Mouse (Mus musculus): ENCODE measurements around the gene Cpxm2. TPM values are rescaled to one million over a fixed set of nuclear protein-coding genes. Genes with fewer than 3 reads are reported as not detected.

The Cpxm2 gene
- polyA plus RNA-seq, 1 experiment from 2014 or later = 0.24 TPM

DNA sequence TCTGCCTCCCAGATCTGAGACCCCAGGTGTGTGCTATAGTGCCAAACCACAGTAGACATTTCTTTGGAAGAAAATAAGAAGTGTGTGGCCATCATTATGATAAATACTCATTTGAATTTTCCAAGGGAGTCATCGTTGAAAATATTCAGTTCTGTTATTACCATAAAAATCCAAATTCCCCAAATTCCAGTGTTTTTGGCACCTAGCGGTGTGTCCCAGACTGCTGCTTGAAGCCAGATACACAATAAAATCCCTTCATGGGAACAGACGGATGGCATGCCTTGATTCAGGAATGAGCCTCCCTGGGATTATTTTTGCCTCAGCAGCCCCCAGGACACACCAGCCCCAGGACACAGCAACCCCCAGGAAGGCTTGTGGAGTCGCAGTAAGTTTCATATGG is 34.7 kb downstream of the Cpxm2 start:
- Histone ChIP-seq H3K36me3 (no peaks in the 10 kb centered on the region), H3K4me3 (no peak overlapping the region), H3K27ac (no peak overlapping the region), H3K9me3 (no peaks in the 10 kb centered on the region), H3K27me3 (ENCODE audit: insufficient read depth, poor library complexity, severe bottlenecking) (0 out of 2 replicates have a peak, but pooled peaks cover 4% of the 10 kb centered on the region), H3K4me1 (0 out of 2 replicates have a peak, but pooled peaks cover 2% of the 10 kb centered on the region)
- 84% methylated on average over 4 of the region's 4 CpGs for WGBS
- no peak for DNase-seq (ENCODE audit: low spot score)

DNA sequence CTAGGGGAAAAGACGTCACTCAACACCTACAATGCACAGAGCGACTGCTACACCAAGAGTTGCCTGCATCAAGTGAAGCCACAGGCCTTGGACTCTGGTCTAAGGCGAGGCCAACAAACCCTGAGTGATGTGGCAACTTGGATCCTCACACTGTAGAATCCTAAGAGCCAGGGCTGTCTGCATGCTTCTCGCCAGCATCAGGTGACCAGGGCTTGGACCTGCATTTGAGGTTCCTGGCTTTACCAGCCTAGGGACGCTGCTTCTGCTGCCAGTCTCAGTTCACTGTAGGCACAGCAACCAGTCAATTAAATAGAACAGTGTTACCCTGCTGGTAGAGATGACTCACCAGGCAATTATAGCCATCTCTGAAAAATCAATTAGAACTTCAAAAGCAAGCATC is 42.8 kb downstream of the Cpxm2 start:
- Histone ChIP-seq H3K27me3 (ENCODE audit: insufficient read depth, poor library complexity, severe bottlenecking) (no peaks in the 10 kb centered on the region), H3K4me1 (no peaks in the 10 kb centered on the region), H3K4me3 (no peak overlapping the region), H3K36me3 (no peaks in the 10 kb centered on the region), H3K27ac (no peak overlapping the region), H3K9me3 (no peaks in the 10 kb centered on the region)
- WGBS = 68% methylated on average over 5 of the region's 5 CpGs
- DNase-seq (ENCODE audit: low spot score) = no peak

DNA sequence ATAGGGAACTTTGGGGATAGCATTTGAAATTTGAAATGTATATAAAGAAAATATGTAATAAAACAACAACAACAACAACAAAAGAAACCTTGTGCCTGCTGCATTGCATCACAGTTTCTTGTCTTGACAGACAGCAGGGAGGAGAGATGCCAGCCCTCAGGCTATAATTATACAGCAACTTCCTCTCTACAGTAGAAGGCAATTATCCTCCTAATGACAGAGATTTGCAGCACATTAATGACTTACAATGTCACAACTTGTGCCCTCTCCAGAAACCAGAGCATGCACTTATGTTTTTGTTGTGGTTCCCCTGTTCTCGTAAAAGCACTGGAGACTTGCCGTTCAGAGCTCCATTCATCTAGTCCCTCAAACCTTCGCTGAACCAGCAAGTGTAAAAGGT is 44.2 kb downstream of the Cpxm2 start:
- H3K36me3 ChIP-seq = no peaks in the 10 kb centered on the region
- H3K4me1 ChIP-seq = no peaks in the 10 kb centered on the region
- no peak overlapping the region for H3K4me3 ChIP-seq
- peak; percentile 58 for DNase-seq (ENCODE audit: low spot score)
- H3K27ac ChIP-seq = no peak overlapping the region
- no peaks in the 10 kb centered on the region for H3K9me3 ChIP-seq
- 86% methylated on average over 3 of the region's 3 CpGs for WGBS
- H3K27me3 ChIP-seq (ENCODE audit: insufficient read depth, poor library complexity, severe bottlenecking) = no peaks in the 10 kb centered on the region

DNA sequence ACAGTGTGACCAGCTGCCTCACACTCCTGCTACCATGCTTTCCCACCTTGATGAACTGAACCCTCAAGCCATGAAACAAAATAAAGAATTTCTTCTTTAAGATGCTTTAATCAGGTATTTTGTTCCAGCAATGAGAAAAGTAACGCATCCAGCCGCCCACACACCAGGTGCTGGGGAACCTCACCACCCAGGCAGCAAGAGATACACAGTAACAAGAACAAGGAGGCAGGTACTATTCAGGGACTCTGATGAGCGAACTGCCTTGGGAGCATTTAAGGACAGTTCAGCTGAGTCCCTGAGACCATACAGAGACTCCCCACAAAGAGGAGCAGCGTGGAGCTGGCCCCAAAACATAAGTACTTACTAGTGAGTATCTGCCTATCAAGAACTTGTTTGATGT is 47.6 kb downstream of the Cpxm2 start:
- Histone ChIP-seq H3K27ac (no peak overlapping the region), H3K27me3 (ENCODE audit: insufficient read depth, poor library complexity, severe bottlenecking) (no peaks in the 10 kb centered on the region), H3K36me3 (no peaks in the 10 kb centered on the region), H3K4me3 (no peak overlapping the region), H3K4me1 (no peaks in the 10 kb centered on the region), H3K9me3 (no peaks in the 10 kb centered on the region)
- DNase-seq (ENCODE audit: low spot score) = no peak
- WGBS = 81% methylated on average over 4 of the region's 4 CpGs

DNA sequence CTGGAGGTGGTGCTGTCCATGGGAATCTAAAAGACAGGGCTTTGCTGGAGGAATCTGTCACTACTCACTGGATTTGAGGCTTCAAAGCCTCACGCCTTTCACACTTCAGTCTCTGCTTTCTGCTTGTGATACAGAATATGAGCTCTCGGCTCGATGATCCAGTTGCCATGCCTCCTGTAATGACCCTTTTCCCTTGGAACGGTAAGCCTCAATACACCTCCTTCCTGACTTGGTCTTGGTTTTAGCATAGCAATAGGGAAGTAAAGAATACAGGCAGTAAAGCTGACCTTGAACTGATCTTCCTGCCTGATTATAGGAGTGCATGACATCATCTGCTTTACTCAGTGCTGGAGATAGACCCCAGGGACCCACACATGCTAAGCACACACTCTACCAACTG is 49.2 kb downstream of the Cpxm2 start:
- Histone ChIP-seq H3K4me3 (no peak overlapping the region), H3K4me1 (no peaks in the 10 kb centered on the region), H3K9me3 (no peaks in the 10 kb centered on the region), H3K27me3 (ENCODE audit: insufficient read depth, poor library complexity, severe bottlenecking) (no peaks in the 10 kb centered on the region), H3K27ac (no peak overlapping the region), H3K36me3 (no peaks in the 10 kb centered on the region)
- DNase-seq (ENCODE audit: low spot score) = no peak
- 71% methylated on average over 4 of the region's 4 CpGs for WGBS

DNA sequence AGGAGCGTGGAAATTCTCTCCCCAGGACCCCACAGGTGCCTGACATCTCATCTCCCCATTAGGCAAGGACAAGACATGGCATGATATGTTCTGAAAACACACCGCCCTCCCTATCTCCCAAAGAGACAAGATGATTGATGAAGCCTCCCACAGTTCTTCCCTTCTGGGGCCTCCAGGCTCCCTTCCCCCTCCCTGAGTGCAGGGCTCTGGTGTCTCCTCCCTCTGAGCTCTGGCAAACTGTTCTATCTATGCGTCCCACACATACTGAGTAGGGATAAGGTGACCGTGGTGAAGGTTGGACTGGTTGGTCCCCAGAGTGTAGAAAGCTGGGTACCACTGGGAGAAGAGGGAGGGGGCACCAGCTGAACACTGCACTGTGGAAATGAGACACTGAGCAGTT is 56.1 kb downstream of the Cpxm2 start:
- H3K27me3 ChIP-seq (ENCODE audit: insufficient read depth, poor library complexity, severe bottlenecking) = no peaks in the 10 kb centered on the region; the same call in 1 of the 2 replicates

DNA sequence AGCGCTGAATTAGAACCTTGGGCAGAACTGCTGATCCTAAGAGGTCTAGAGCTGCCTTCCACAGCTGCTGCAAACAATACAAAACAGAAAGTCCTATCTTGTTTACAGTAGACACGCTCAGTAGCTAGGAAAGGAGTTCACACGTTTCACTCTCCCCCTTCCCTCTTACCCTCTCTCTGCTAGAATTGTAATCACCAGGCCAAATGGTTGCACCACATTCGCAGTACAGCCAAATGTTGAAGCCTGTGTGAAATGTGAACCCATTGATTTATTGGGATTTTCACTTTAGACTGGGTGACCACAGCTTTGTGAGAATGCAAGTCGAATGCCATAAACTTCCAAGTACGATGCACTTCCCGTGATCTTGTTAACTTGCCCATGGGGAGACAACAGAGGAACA is 59.9 kb downstream of the Cpxm2 start:
- no peak for DNase-seq (ENCODE audit: low spot score)
- 0 out of 2 replicates have a peak, but pooled peaks cover 5% of the 10 kb centered on the region for H3K4me1 ChIP-seq
- no peak overlapping the region for H3K4me3 ChIP-seq
- WGBS = 54% methylated on average over 7 of the region's 7 CpGs
- no peak overlapping the region for H3K27ac ChIP-seq
- no peaks in the 10 kb centered on the region for H3K36me3 ChIP-seq
- H3K9me3 ChIP-seq = no peaks in the 10 kb centered on the region; the same call in 1 of the 2 replicates
- H3K27me3 ChIP-seq (ENCODE audit: insufficient read depth, poor library complexity, severe bottlenecking) = no peaks in the 10 kb centered on the region; the same call in 1 of the 2 replicates

More for the DNA sequence above, 56.1 kb downstream of the Cpxm2 start:
- H3K36me3 ChIP-seq = no peaks in the 10 kb centered on the region
- DNase-seq (ENCODE audit: low spot score) = no peak
- no peaks in the 10 kb centered on the region; the same call in 1 of the 2 replicates for H3K9me3 ChIP-seq
- no peak overlapping the region for H3K27ac ChIP-seq
- H3K4me1 ChIP-seq = 0 out of 2 replicates have a peak, but pooled peaks cover 5% of the 10 kb centered on the region
- WGBS = 31% methylated on average over 4 of the region's 4 CpGs
- H3K4me3 ChIP-seq = no peak overlapping the region

DNA sequence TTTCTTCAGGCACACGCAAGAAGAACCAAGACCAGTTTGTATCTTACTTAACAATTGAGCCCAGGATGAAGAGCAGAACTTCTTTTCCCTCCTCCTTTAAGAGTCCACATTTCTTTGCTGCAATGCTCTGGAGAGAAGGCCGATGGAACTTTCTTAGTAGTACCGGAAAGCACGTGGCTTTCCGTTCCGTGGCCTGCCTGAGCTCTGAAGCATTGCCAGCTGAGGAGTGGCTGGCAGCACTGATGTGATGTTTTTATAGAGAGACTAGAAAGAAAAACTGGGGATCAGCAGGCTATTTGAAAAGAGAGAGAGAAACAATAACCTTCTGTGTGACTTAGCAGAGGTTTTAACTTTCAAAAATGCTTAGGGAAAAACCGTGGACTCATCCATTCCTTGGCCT is 63.0 kb downstream of the Cpxm2 start:
- no peak overlapping the region for H3K4me3 ChIP-seq
- H3K4me1 ChIP-seq = no peaks in the 10 kb centered on the region
- no peaks in the 10 kb centered on the region; the same call in 1 of the 2 replicates for H3K27me3 ChIP-seq (ENCODE audit: insufficient read depth, poor library complexity, severe bottlenecking)
- 88% methylated on average over 7 of the region's 7 CpGs for WGBS
- no peak overlapping the region for H3K27ac ChIP-seq
- no peaks in the 10 kb centered on the region; the same call in 1 of the 2 replicates for H3K9me3 ChIP-seq
- no peak for DNase-seq (ENCODE audit: low spot score)
- no peaks in the 10 kb centered on the region for H3K36me3 ChIP-seq

DNA sequence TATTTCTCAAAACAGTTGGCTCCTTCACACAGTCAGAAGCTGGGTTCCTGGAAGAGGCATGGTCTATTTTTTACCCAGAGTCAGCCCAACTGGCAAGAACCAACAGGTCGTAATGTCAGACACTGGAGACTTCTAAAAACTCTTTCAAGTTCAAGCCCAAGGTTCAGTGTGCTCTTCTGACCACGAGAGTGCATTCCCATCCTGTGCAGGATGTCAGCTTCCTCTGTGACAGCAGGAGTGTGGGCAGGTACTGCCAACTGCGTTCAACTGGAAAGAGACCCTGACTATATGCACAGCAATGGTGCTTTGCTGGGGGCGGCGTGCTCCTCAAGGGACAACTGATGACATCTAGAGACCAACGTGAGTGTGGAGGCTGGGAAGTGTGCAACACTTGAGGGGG is 65.9 kb downstream of the Cpxm2 start:
- DNase-seq (ENCODE audit: low spot score) = no peak
- H3K4me1 ChIP-seq = no peaks in the 10 kb centered on the region
- H3K9me3 ChIP-seq = no peaks in the 10 kb centered on the region
- H3K4me3 ChIP-seq = no peak overlapping the region
- H3K36me3 ChIP-seq = no peaks in the 10 kb centered on the region
- no peak overlapping the region for H3K27ac ChIP-seq
- H3K27me3 ChIP-seq (ENCODE audit: insufficient read depth, poor library complexity, severe bottlenecking) = no peaks in the 10 kb centered on the region
- WGBS = 69% methylated on average over 6 of the region's 6 CpGs

DNA sequence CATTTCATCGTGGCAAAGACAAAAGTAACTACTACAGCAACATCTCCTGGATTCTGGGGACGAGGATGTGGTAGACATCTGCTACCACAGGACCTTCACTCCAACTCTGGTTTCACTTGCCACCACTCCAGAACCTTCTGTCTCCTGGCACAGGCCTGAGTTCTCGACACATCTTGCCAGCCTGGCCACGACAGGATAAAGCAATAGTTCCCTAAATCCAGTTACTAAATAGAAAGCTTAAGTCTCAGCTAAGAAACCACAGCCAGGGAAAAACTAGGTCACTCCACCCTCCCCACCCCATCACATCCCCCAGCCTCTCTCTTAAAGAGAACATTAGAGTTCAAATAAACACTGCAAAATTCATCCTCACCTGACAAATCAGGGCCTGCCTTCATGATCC is 66.4 kb downstream of the Cpxm2 start:
- Histone ChIP-seq H3K4me1 (no peaks in the 10 kb centered on the region), H3K4me3 (no peak overlapping the region), H3K9me3 (no peaks in the 10 kb centered on the region), H3K36me3 (no peaks in the 10 kb centered on the region), H3K27me3 (ENCODE audit: insufficient read depth, poor library complexity, severe bottlenecking) (no peaks in the 10 kb centered on the region), H3K27ac (no peak overlapping the region)
- no peak for DNase-seq (ENCODE audit: low spot score)
- whole genome bisulfite sequencing = 78% methylated on average over 4 of the region's 4 CpGs

DNA sequence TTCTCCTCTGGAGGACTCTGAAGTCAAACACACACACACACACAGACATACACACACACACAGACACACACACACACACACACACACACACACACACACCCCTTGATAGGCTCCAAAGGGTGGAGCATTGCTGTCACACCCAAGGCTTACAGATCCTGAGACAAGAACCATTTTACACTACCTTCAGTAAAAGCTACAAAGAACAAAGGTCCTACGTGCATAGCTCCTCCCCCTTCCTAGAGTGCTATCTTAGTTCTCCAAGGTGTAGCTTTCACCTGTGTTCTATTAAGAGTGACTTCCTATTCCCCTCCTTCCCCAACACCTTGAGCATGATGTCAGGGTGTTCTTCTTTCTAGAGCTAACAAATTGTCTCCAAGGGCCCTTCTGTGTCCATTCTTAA is 78.7 kb downstream of the Cpxm2 start:
- no peak overlapping the region for H3K27ac ChIP-seq
- no peak overlapping the region for H3K4me3 ChIP-seq

DNA sequence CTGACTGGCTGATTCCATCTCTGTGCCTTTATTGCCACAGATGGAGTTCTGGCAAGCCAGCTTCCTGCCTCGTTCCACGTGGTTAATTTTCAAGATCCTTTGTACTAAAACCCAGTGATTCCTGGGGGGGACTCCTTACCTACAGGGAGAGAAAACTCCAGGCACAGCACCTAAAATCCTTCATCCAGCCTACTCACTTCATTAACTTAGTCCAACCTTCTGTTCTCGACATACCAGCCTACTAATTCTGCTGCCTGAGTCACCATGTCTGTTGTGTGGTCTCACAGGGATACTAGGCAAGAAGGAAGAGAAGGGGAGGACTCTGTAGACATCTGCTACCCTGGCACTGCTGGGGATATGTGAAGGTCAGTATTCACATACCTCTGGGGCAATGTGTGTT is 80.0 kb downstream of the Cpxm2 start:
- Histone ChIP-seq H3K9me3 (no peaks in the 10 kb centered on the region), H3K27me3 (ENCODE audit: insufficient read depth, poor library complexity, severe bottlenecking) (peaks cover 5% of the 10 kb centered on the region; the same call in 1 of the 2 replicates), H3K27ac (no peak overlapping the region), H3K4me1 (no peaks in the 10 kb centered on the region), H3K4me3 (no peak overlapping the region), H3K36me3 (no peaks in the 10 kb centered on the region)
- DNase-seq (ENCODE audit: low spot score) = no peak
- 70% methylated on average over 3 of the region's 3 CpGs for WGBS

More for the DNA sequence above, 78.7 kb downstream of the Cpxm2 start:
- DNase-seq (ENCODE audit: low spot score) = no peak
- peaks cover 5% of the 10 kb centered on the region; the same call in 1 of the 2 replicates for H3K27me3 ChIP-seq (ENCODE audit: insufficient read depth, poor library complexity, severe bottlenecking)
- H3K36me3 ChIP-seq = no peaks in the 10 kb centered on the region
- WGBS = 67% methylated on average over 1 of the region's 1 CpGs
- H3K4me1 ChIP-seq = no peaks in the 10 kb centered on the region
- no peaks in the 10 kb centered on the region for H3K9me3 ChIP-seq

DNA sequence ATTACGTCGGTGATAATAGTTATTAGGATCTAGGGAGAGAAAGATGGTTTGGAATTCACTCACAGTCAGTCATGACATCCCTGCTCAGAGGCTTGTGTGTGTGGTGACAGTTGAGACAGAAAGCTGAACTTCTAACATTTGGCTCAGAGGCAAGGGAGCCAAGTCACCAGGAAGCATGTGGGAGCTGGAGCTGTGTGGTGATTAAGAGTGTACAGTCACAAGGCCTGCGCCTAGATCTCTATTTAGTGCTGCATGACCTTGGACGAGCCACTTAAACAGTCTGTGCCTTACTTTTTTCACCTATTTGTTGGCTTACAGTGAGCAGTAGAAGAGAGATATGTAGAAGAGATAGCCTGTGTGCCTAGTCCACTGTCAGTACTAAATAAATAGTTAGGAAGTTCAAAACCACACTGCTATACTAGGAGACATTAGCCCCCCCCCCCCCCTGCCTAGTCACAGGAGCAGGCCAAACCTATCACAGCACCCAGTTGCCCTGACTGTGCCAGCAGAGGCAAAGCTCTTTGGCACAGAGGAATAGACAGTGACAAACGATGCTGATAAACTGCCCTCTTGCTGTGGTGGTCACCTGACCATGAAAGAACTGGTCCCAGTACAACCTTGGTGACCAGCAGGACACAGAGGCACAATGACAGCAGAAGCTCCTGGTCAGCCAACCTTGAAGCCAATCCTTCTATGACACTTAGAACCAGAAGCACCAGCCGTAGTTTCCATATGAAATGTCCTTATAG is 83.5 kb downstream of the Cpxm2 start:
- WGBS = 72% methylated on average over 6 of the region's 6 CpGs
- Histone ChIP-seq H3K4me3 (no peak overlapping the region), H3K9me3 (no peaks in the 10 kb centered on the region), H3K27ac (no peak overlapping the region), H3K27me3 (ENCODE audit: insufficient read depth, poor library complexity, severe bottlenecking) (peaks cover 5% of the 10 kb centered on the region; the same call in 1 of the 2 replicates), H3K4me1 (no peaks in the 10 kb centered on the region), H3K36me3 (no peaks in the 10 kb centered on the region)
- no peak for DNase-seq (ENCODE audit: low spot score)
